Mouse (Mus musculus) spleen, adult 12 weeks (tissue): ENCODE measurements around the gene Det1.

Experiments used
- DNase-seq: peaks from one replicate; pipeline ENCODE4 v3.0.0; 2022; ENCODE audit warnings: low spot score

The Det1 gene

DNA sequence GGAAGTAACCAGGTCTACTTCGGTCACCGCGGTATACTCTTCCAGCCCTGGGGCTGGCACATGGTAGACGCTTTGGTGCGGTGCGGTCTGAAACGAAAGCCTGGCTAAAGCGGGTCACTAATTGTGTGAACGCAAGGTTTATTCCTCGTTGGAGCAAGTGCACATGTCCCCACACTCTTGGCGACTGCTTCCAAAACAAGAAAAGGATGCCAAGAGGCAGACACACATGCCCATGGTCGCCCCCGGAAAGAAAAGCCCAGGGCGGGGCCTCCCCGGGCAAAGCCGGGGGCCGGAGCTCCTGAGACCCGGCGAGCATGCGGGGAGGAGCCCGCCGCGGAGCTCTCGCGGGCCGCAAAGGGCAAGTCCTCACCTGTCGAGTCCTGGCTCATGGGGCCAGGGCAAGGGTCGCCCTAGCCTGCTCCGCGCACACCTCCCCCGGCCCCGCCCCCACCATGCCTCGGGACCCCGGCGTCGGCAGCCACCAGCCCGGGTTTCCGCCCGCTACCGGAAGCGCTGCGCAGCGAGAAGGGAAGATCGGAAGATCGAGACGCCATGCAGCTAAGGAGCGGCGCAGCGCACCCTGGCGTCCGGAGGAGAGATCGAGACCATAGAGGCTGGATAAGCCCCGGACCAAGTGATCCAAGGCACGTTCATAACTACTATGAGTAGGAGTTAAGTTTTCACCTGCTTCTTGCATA, at the start of gene Det1:
Det1 (minus strand) TSS at position 527 of the 698 bp plus-strand sequence.
- DNase-seq: peak; percentile 83

DNA sequence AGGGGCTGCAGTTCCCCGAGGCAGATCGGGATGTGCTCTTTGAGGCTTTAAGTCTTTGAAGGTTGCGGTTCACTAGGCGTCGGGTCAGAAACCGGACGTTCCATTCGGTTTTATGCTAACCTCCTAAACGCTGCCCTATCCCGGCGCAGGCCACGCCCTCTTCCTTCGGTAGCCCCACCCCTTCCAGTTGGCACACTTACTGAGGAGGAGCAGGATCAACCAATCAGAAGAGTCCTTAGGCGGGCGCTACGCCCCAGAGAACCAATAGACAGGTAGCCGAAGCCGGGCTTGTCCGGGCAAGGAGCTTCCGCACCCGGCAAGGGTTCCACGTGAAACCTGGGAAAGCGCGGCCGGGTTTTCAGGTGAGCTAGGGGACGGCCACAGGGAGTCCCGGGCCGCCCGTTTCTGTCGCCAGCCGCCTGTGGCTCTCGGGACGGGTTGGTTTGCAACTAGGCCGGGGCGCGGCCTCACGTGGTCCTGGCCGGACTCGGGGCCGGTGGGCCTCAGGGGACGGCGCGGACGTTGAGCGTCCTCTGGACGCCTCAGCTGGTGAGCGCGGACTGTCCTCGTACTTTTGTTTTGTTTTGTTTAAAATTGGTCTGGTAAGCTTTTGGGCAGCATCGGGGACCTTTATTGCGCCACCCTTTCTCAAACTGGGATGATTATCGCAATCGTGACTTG, 48.7 kb upstream of the Det1 start, which contains the start of gene Aen:
Aen (plus strand) TSS at position 202 of the 681 bp plus-strand sequence.
- DNase-seq: peak; percentile 99

DNA sequence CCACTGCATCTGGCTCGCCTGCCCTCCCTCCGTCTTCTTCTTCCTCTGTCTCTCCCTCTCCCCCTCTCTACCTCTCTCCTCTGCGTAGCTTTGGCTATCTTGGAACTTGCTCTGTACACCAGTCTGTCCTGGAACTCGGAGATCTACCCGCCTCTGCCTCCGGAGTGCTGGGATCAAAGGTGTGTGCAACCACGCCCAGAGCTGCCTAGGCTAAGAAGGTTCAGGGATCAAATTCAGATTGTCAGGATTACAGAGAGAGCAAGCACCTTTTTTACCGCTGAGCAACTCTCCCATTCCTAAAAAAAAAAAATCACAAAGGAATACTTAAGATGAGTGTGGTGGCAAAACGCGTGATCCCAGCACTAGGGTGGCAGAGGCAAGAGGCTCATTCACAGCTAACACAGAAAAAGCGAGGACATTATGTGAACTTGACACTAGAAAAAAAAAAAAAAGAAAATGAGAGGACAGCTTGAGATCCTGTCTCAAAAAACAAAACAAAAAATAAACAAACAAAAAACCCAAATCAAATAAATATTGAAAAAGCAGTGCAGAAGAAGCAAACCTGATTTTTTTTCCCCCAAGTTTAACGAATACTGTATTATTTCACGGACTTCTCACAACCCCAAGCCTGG, 48.1 kb upstream of the Det1 start:
- DNase-seq: no peak

DNA sequence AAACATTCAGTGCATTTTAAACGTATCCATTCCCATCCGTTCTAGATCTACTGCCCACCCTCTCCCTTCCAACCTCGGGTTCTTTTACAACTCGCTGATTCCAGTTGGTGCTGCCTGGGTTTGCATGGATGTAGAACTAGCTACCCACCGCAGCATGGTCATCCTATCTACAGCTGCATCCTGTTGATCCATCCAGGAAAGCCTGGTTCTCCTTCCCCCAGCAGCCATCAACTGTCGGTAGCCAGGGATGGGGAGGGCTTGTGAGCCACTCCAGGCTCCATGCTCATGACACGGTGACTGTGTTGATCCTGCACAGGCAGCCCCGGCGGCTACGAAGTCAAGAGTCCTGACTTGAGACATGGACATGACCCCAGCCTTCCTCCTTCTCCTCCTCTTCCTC, 46.9 kb upstream of the Det1 start:
- no peak for DNase-seq

DNA sequence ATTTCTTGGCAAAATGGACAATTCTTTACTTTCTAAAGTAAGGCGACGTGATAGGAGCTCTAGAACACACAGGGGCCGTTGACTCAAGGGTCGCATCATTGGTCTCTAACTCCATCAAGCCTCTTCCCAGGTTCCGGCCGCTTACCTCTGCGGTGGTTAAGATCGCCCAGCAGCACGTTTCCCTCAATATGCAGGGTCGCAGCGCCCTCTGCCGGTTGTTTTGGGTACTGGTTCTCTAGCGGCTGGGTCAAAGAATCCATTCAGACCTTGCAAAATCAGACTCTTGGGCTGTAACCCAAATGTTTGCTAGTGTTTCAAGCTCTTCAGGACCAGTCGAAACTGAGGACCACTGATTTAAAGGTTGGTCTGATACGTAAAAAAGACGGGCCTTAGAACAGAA, 43.6 kb upstream of the Det1 start:
- peak; percentile 78 for DNase-seq

DNA sequence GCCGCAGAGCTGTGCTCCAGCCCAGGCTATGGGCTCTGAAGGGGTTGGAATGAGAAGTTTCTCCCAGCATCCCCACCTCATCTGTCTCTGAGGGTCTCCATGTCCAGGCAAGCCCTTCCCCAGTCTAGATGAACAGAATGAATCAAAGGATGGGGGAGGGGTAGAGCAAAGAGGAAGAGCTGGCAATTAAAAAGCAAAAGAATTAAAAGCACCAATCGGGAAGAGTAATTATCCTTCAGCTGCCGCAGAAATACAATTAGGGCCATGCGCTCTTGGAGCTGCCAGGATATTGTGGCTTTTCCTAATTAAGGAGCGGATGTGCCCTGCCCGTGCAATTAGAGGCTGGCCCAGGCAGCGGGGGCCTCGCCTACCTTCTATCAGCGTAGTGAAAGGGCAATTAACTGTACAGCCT, 40.4 kb upstream of the Det1 start:
- no peak for DNase-seq

GRCm38 (mm10) chr7:78886496-78886895, 39.4 kb upstream of the Det1 start:
- no peak for DNase-seq

- no peak for DNase-seq
Observed at GRCm38 (mm10) chr7:78885404-78885803, 38.3 kb upstream of the Det1 start.

DNA sequence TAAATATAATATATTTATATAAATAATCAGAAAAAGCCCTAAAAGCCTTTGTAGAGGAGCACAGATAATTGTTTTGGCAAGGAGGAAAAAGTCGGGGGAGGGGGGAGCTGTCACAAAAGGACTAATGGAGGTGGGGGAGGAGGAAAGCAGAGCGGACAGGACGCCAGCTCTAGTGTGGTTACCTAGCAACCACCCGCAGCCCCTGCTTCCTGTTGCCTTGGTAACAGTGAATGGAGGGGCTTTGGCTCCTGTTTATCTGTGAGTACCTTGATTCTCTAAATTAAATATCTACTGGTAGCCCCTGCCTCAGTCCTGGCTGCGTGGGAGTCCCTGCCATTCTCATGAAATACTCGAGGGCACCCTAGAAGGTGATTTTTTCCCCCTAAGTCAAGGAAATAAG, 37.1 kb upstream of the Det1 start:
- DNase-seq: no peak

- no peak for DNase-seq
Observed at GRCm38 (mm10) chr7:78883726-78884060, 36.6 kb upstream of the Det1 start.

GRCm38 (mm10) chr7:78883016-78883725, 36.1 kb upstream of the Det1 start:
- no peak for DNase-seq

- DNase-seq: no peak
Observed at GRCm38 (mm10) chr7:78882469-78882837, 35.4 kb upstream of the Det1 start.

GRCm38 (mm10) chr7:78881607-78882468, 34.8 kb upstream of the Det1 start:
- DNase-seq: no peak

DNA sequence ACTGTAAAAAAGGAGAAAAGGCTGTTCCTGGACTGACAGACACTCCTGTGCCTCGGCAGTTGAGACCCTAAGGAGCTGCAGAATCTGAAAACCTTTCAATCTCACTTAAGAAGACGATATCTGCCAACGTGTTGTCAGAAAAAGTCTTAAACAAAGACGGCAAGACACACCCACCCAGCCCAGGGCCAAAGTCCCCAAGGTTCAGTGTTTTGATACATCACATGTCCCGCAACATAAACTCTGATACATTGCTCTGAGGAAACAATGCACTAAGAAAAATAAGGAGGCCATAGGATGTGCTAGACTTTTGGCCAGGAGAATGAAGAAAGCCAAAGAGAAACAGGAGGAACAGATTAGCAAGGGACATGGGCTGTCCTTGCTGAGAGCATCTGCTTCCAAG, 25.8 kb upstream of the Det1 start:
- no peak for DNase-seq

DNA sequence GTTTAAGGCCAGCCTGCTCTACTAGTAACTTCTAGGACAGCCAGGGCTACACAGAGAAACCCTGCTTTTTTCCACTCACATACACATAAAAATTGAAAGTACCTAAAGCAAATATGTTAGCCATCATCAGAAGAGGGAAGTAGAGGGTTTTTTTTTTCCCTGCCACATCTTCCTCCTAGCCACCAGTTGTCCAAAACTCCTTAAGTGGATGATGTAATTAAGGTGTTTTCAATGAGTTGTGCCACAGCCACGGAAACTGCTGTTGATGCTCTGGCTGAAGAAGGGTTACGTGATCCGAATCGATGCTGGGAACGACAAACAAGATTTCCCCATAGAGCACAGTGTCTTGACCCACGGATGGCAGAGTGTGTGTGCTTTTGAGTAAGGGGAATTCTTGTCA, 25.3 kb upstream of the Det1 start:
- DNase-seq: no peak

DNA sequence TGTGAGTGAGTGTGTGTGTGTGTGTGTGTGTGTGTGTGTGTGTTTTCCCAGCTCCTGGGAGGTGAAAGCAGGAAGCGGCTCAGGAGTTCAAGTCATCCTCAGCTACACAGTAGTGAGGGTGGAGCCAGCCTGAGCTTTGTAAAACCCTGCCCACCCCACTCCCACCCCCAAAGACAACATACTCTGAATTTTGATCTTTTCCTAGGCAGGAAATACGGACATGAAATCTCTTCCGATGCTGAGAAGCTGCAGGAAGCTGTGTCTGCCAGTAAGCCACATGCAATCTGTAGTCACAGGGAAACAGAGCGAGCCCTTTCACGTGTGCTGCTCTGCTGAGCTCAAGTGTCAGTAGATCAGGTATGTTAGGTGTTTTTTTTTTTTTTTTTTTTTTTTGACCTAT, 21.7 kb upstream of the Det1 start:
- no peak for DNase-seq

DNA sequence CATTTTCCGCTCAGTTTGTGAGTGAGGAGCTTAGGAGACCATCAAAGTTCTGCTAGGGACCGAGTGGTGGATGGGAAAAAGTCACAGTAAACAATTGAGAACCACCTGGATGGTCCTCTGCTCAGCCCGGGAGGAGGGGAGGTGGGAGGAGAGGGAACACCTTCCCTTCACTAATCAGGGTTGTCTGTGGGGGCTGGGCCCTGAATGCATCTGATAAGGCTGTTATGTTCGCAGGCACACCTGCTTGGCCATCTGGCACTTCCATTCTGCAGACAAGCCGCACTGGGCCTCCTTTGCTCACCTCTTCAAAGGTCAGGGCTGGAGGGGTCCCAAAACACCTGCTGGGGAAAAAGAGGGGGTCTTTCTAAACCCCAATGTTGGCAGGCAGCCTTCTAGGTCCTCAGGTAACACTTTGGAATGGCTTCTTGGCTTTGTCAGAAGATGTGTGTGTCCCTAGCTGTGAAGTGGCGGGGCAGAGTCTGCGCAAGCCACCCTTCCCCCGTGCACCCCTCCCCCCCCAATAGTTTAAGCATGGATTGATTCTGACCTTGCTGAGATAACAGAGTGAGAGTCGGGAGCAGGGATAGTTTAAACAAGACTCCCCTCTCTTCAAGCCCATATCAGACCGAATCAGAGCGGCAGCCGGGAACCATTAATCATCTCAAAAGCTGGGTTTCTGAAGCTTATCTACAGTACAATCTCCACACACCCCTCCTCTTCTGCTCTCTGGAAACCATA, 18.3 kb upstream of the Det1 start:
- no peak for DNase-seq

GRCm38 (mm10) chr7:78864446-78864802, 17.4 kb upstream of the Det1 start:
- DNase-seq: no peak

- DNase-seq: no peak
Observed at GRCm38 (mm10) chr7:78863796-78864445, 16.9 kb upstream of the Det1 start.

DNA sequence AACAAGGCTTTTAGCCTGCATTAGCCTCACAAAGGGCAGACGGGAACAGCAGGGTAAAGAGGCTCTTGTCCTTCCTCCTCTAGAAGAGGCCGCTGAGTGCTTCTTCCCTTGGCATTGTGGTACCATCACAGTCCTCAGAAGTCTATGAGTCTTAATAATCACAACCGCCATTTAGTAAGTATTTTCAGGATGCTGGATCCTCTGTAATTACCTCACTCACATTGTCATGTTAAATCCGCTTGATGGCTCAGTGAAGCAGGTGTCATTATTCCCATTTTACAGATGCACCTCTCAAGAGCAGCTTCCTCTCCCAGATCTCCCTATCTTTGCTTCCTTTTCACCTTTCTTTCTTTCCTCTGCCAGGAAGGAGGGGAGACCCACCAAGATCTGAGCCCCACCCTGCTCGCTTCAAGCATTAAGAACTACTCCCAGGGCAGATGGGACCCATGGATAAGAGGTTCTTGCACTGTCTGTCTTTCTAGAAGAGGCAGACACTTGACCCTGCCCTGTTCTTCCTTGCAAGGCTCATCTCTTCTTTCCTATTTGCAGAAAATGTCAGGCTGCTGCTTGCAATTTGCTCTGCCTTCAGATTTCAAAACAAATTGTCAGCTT, 8.1 kb upstream of the Det1 start:
- DNase-seq: no peak
